8 mouse cellular contexts compared by ENCODE assay signal in genomic region chr6:137935341-137935740, GRCm38 (mm10).
DNase-seq lines count a peak whose midpoint lies in the region; ATAC-seq lines count a peak whose summit lies in the region.

No protein-coding gene starts in this region.

- H3K4me2 ChIP-seq in midbrain, embryonic 14.5 days (ENCODE audit: low read length): no peak overlapping the region
- H3K4me2 ChIP-seq in midbrain, embryonic 11.5 days: no peak overlapping the region

- H3K36me3 ChIP-seq in midbrain, embryonic 14.5 days (ENCODE audit: control insufficient read depth, insufficient read depth, low read length): no peaks in the 10 kb centered on the region
- H3K36me3 ChIP-seq in midbrain, embryonic 11.5 days (ENCODE audit: control insufficient read depth, insufficient read depth, low read length): no peaks in the 10 kb centered on the region

- no peak overlapping the region for H3K27ac ChIP-seq in midbrain, embryonic 14.5 days (replicated peaks; ENCODE audit: low read depth, low read length)
- H3K27ac ChIP-seq in midbrain, embryonic 11.5 days (ENCODE audit: low read depth, low read length): no peak overlapping the region

- no peaks in the 10 kb centered on the region for H3K9me3 ChIP-seq in midbrain, embryonic 14.5 days (ENCODE audit: control insufficient read depth, low read length)
- H3K9me3 ChIP-seq in midbrain, embryonic 11.5 days (ENCODE audit: control insufficient read depth, low read length): no peaks in the 10 kb centered on the region

- H3K9ac ChIP-seq in midbrain, embryonic 14.5 days (replicated peaks; ENCODE audit: low read length): no peak overlapping the region
- no peak overlapping the region for H3K9ac ChIP-seq in midbrain, embryonic 11.5 days (ENCODE audit: low read length)

- peak; percentile 10 to 42 for DNase-seq in cerebellum, postnatal 25 days
- no peak for DNase-seq in cerebellum, adult 11 months
- peak; percentile 40 for DNase-seq in midbrain, embryonic 14.5 days
- DNase-seq in midbrain, embryonic 11.5 days (ENCODE audit: low spot score, missing footprints): no peak
- peak; percentile 22 to 32 for DNase-seq in layer of hippocampus, postnatal 10 days (ENCODE audit: low spot score in 2 of 2)
- DNase-seq in right cerebral cortex, adult 18-20 months: peak; percentile 70
- no peak for DNase-seq in T-cell, adult 2 months (ENCODE audit: low spot score)
- no peak for DNase-seq in embryo, embryonic 11 days

- no peaks in the 10 kb centered on the region for H3K27me3 ChIP-seq in midbrain, embryonic 14.5 days (ENCODE audit: control insufficient read depth, insufficient read depth, low read length)
- no peaks in the 10 kb centered on the region for H3K27me3 ChIP-seq in midbrain, embryonic 11.5 days (ENCODE audit: control insufficient read depth, insufficient read depth, low read length)

- no peak overlapping the region for H3K4me3 ChIP-seq in midbrain, embryonic 14.5 days (replicated peaks; ENCODE audit: low read depth, low read length)
- H3K4me3 ChIP-seq in midbrain, embryonic 11.5 days (ENCODE audit: low read depth, low read length): no peak overlapping the region

- 68% methylated on average over 8 of the region's 8 CpGs for WGBS in midbrain, embryonic 14.5 days
- WGBS in midbrain, embryonic 11.5 days: 81% methylated on average over 8 of the region's 8 CpGs

- no peak for ATAC-seq in midbrain, embryonic 14.5 days (ENCODE audit: low FRiP score, low TSS enrichment)
- ATAC-seq in midbrain, embryonic 11.5 days (ENCODE audit: low FRiP score): no peak

- no peaks in the 10 kb centered on the region; the same call in 1 of the 2 replicates for H3K4me1 ChIP-seq in midbrain, embryonic 14.5 days (ENCODE audit: control insufficient read depth, insufficient read depth, low read length)
- H3K4me1 ChIP-seq in midbrain, embryonic 11.5 days (ENCODE audit: control insufficient read depth, insufficient read depth, low read length): no peaks in the 10 kb centered on the region

Comparison
In these comparisons a context has a peak if more than half of its experiments do, and no peak if none do; other contexts are left out.
1. DNase-seq: peak in cerebellum, postnatal 25 days (2 of 2), midbrain, embryonic 14.5 days (single experiment), layer of hippocampus, postnatal 10 days (2 of 2) and right cerebral cortex, adult 18-20 months (single experiment); none in cerebellum, adult 11 months (single experiment), midbrain, embryonic 11.5 days (single experiment), T-cell, adult 2 months (single experiment) and embryo, embryonic 11 days (single experiment).